8 mouse cellular contexts compared by ENCODE assay signal in genomic region chr12:84771981-84772520, GRCm38 (mm10). TPM values are rescaled to one million over a fixed set of nuclear protein-coding genes. Genes with fewer than 3 reads are reported as not detected.
A peak's percentile ranks its signal among the peaks of the same experiment; 100 is the strongest.
DNase-seq lines count a peak whose midpoint lies in the region; ATAC-seq and TF ChIP-seq lines count a peak whose summit lies in the region.

No protein-coding gene starts in this region.

- peaks cover 13% of the 10 kb centered on the region for H3K36me3 ChIP-seq in forebrain, embryonic 12.5 days (replicated peaks)
- peaks cover 6% of the 10 kb centered on the region; the same call in 1 of the 2 replicates for H3K36me3 ChIP-seq in liver, embryonic 15.5 days (replicated peaks)

- no peak for TF ChIP-seq POLR2A in cerebellum, adult 2 months (IDR thresholded peaks at IDR 0.05; ENCODE audit: borderline replicate concordance, insufficient read depth, low read length)

- no peak for ATAC-seq in forebrain, embryonic 12.5 days (ENCODE audit: low FRiP score)
- no peak for ATAC-seq in liver, embryonic 15.5 days (ENCODE audit: insufficient read depth)

- no peak for TF ChIP-seq CTCF in cerebellum, adult 2 months (IDR thresholded peaks at IDR 0.05; ENCODE audit: borderline replicate concordance, insufficient read depth, low read depth, low read length)

- no peaks in the 10 kb centered on the region for H3K4me1 ChIP-seq in cerebellum, adult 2 months (ENCODE audit: control insufficient read depth, insufficient read depth, low read length)
- peaks cover 40% of the 10 kb centered on the region for H3K4me1 ChIP-seq in forebrain, embryonic 12.5 days
- H3K4me1 ChIP-seq in liver, embryonic 15.5 days (replicated peaks) = peaks cover 50% of the 10 kb centered on the region

- no peak overlapping the region for H3K27ac ChIP-seq in cerebellum, adult 2 months (ENCODE audit: insufficient read depth, low read length)
- peak overlapping the region; percentile 94 for H3K27ac ChIP-seq in forebrain, embryonic 12.5 days
- peak overlapping the region; percentile 97 for H3K27ac ChIP-seq in liver, embryonic 15.5 days (replicated peaks)

- H3K9ac ChIP-seq in forebrain, embryonic 12.5 days = peak overlapping the region; percentile 74
- peak overlapping the region; percentile 78 for H3K9ac ChIP-seq in liver, embryonic 15.5 days

- DNase-seq in cerebellum, adult 2 months = no peak
- no peak for DNase-seq in cerebellum, postnatal 4 days (ENCODE audit: low spot score in 2 of 2)
- peak; percentile 51 for DNase-seq in 416B (ENCODE audit: low read depth)
- no peak for DNase-seq in urinary bladder, adult 2 months (ENCODE audit: low spot score)
- DNase-seq in cerebellum, adult 11 months = no peak
- no peak for DNase-seq in layer of hippocampus, adult 9-11 months

- WGBS in cerebellum, adult 2 months = under 1% methylated on average over 10 of the region's 10 CpGs
- WGBS in forebrain, embryonic 12.5 days = 1% methylated on average over 10 of the region's 10 CpGs
- 7% methylated on average over 10 of the region's 10 CpGs for WGBS in liver, embryonic 15.5 days (ENCODE audit: insufficient replicate concordance)

- no peaks in the 10 kb centered on the region for H3K9me3 ChIP-seq in forebrain, embryonic 12.5 days
- no peaks in the 10 kb centered on the region for H3K9me3 ChIP-seq in liver, embryonic 15.5 days (replicated peaks)

- H3K4me3 ChIP-seq in cerebellum, adult 2 months (replicated peaks; ENCODE audit: insufficient read depth, low read depth, low read length) = peak overlapping the region; percentile 94
- peak overlapping the region; percentile 70 for H3K4me3 ChIP-seq in forebrain, embryonic 12.5 days (replicated peaks)
- H3K4me3 ChIP-seq in liver, embryonic 15.5 days (replicated peaks) = peak overlapping the region; percentile 75

- peak overlapping the region; percentile 84 for H3K4me2 ChIP-seq in forebrain, embryonic 12.5 days
- peak overlapping the region; percentile 88 for H3K4me2 ChIP-seq in liver, embryonic 15.5 days

- no peaks in the 10 kb centered on the region for H3K27me3 ChIP-seq in cerebellum, adult 2 months (ENCODE audit: control insufficient read depth, insufficient read depth, low read length)
- no peaks in the 10 kb centered on the region for H3K27me3 ChIP-seq in forebrain, embryonic 12.5 days
- H3K27me3 ChIP-seq in liver, embryonic 15.5 days = no peaks in the 10 kb centered on the region

RNA-seq across cellular contexts. Expression of gene Npc2, which starts 0.9 kb away (rescaled TPM):
- 54.3 and 56.3 TPM in 2 replicates for polyA plus RNA-seq in cerebellum, adult 2 months (2012; rRNA removed)
- 72.0 and 75.2 TPM in 2 replicates for polyA plus RNA-seq in forebrain, embryonic 12.5 days (2016; fragmentation: Nextera tagmentation; extraction: Ambion mirVana)
- 26.0 TPM in 2 replicates for polyA plus RNA-seq in liver, embryonic 15.5 days (2015; fragmentation: Nextera tagmentation; extraction: Ambion mirVana)
- 85.8 and 90.2 TPM in 2 replicates for polyA plus RNA-seq in urinary bladder, adult 2 months (2012; rRNA removed)

RNA-seq across cellular contexts. Expression of gene Isca2, which starts 1.0 kb away (rescaled TPM):
- 110 and 111 TPM in 2 replicates for polyA plus RNA-seq in cerebellum, adult 2 months (2012; rRNA removed)
- 143 and 152 TPM in 2 replicates for polyA plus RNA-seq in forebrain, embryonic 12.5 days (2016; fragmentation: Nextera tagmentation; extraction: Ambion mirVana)
- 99.5 and 100.0 TPM in 2 replicates for polyA plus RNA-seq in liver, embryonic 15.5 days (2015; fragmentation: Nextera tagmentation; extraction: Ambion mirVana)
- polyA plus RNA-seq in urinary bladder, adult 2 months (2012; rRNA removed) = 68.2 and 88.9 TPM in 2 replicates
